Mouse (Mus musculus) adrenal gland, postnatal 10 days (tissue): Measurements from ENCODE around the gene Acbd4. TPM values are rescaled to one million over a fixed set of nuclear protein-coding genes. Genes with fewer than 3 reads are reported as not detected.

Source experiments
- DNase-seq: peaks from one replicate; pipeline ENCODE4 v3.0.0; 2021; ENCODE audit warnings: mixed read lengths
- long read RNA-seq, 2 experiments: library from polyadenylated mRNA; stranded (forward); transcript quantifications; one replicate each; pipeline ENCODE4 v2.0.0; 2021
- total RNA-seq, 2 experiments: library from RNA; stranded (reverse); gene quantifications; 2 replicates each; pipeline ENCODE4 v1.2.3; 2021

The Acbd4 gene
- total RNA-seq, result 10 to 100 TPM; 81.0 to 94.7 TPM
- long read RNA-seq, experiment 1, partial matches to known transcripts, result 31 of 83 reads
- long read RNA-seq, experiment 1, other reads (novel, unspliced or antisense), result 49 of 83 reads
- long read RNA-seq, experiment 2, partial matches to known transcripts, result 28 of 53 reads
- long read RNA-seq, experiment 2, other reads (novel, unspliced or antisense), result 23 of 53 reads

DNA sequence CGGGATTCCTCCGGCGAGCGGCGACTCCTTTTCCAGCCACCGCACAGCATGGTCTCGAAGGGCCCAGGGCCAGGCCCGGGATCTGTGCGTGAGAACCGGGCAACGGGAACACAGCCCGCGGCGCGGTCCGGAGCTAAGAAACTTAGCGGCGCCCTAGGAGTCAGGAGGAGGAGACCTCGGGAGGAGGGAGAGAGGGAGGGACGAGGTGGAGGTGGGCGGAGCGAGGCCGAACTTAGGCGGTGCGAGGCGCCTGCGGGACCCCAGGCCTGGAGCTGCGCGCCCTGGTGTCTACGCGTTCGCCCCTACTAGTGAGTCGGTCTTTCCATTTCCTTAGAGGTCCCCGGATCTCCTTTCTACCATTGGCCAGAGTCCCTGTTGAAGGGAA lies at the start of gene Acbd4, which contains the start of gene Plcd3:
Acbd4 (plus strand) TSS at position 202 of the 385 bp plus-strand sequence.
Plcd3 (minus strand) TSS at position 178 of the 385 bp plus-strand sequence.
- peak; percentile 91 for DNase-seq

GRCm38 (mm10) chr11:103052078-103052477 lies 49.4 kb upstream of the Acbd4 start:
- DNase-seq, result no peak

DNA sequence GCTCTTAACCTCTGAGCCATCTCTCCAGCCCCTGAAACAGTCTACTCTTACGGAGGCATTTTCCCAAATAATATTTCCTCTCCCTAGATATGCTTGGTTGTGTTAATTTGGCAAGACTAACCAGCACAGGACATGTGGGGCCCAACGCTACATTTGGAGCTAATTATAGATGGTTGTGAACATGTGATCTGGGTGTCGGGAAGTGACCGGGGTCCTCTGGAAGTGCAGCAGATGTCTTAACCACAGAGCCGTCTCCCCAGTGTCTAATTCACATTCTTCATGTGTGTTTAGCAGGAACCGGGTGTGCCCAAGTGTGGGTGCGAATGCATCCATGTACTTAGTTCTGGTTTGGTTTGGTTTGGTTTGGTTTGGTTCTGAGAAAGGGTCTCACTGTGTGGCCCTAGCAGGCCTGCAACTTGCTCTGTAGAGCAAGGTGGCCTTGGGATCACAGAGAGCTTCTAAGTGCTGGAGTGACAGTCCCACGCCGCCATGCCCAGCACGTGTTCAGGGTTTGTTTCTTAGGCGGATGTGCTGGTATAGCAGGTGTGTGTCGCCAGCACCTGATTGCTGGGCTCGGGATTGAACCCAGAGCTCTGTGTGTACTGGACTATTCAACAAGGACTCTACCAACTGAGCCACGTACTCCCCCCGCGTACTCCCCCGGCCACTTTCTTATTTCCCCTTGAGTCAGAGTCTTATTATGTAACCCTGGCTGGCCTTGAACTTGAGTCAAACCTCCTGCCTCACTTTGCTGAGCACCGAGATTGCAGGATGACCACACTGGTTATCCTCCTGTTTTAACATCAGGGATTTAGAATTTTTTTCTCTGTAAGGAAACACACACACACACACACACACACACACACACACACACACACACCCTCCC lies 48.0 kb upstream of the Acbd4 start:
- no peak for DNase-seq

- DNase-seq, result peak; percentile 84
These were observed 46.7 kb upstream of the Acbd4 start for GRCm38 (mm10) chr11:103054798-103055197.

GRCm38 (mm10) chr11:103056636-103057035 lies 44.8 kb upstream of the Acbd4 start:
- DNase-seq, result no peak

- no peak for DNase-seq
These were observed 42.9 kb upstream of the Acbd4 start for GRCm38 (mm10) chr11:103058499-103059085.

GRCm38 (mm10) chr11:103066191-103067050 lies 35.1 kb upstream of the Acbd4 start:
- DNase-seq, result no peak

- DNase-seq, result no peak
These were observed 34.5 kb upstream of the Acbd4 start for GRCm38 (mm10) chr11:103067051-103067361.

GRCm38 (mm10) chr11:103067457-103068001 lies 34.0 kb upstream of the Acbd4 start:
- DNase-seq, result peak; percentile 67

GRCm38 (mm10) chr11:103068272-103068671 lies 33.2 kb upstream of the Acbd4 start:
- DNase-seq, result no peak

GRCm38 (mm10) chr11:103068884-103069283 lies 32.6 kb upstream of the Acbd4 start:
- DNase-seq, result no peak

- no peak for DNase-seq
These were observed 31.8 kb upstream of the Acbd4 start for GRCm38 (mm10) chr11:103069731-103070130.

GRCm38 (mm10) chr11:103070322-103070880 lies 31.1 kb upstream of the Acbd4 start:
- no peak for DNase-seq

DNA sequence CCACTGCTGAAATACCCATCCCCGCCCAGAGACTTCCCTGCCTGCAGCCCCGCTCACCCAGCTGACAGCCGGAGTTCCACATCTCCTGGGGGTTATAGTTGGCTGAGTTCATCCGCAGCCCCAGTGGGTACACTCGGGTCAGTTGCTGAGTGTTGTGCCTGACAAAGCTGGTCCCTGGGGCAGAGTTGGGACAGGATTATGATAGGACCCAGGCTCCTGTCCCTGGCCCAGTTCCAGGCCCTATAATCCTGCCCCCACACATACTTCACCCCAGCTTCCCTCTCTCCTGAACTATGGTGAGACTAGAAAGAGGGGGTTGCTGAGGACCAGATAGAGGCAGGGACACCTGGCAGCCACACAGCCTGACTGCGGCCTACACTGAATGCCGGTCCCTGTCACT lies 27.8 kb upstream of the Acbd4 start:
- DNase-seq, result no peak

DNA sequence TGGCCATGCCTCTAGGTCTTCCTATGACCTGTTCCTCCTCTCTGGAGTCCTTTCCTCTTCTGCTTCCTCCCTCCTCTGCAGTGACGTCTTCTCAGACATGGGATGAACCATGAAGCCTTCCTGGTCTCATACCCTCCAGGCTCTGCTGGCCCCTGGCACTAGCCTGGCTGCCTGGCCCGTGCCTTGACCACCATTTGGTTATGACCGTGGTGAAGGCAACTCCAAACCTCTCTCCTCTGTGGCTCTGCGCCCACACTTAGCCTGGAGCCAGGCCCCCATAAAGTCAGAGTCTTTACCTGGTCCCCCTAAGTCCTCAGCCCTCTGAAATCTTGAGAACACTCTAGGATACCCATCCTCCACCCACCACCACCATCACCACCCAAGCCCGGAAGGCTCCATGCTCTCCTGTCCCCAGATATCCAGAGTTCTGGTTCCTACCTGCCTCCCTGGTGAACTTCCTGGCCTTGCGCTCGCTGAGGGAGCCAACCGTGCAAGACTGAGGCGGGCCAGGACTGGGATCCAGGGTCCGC lies 27.3 kb upstream of the Acbd4 start:
- DNase-seq, result no peak

DNA sequence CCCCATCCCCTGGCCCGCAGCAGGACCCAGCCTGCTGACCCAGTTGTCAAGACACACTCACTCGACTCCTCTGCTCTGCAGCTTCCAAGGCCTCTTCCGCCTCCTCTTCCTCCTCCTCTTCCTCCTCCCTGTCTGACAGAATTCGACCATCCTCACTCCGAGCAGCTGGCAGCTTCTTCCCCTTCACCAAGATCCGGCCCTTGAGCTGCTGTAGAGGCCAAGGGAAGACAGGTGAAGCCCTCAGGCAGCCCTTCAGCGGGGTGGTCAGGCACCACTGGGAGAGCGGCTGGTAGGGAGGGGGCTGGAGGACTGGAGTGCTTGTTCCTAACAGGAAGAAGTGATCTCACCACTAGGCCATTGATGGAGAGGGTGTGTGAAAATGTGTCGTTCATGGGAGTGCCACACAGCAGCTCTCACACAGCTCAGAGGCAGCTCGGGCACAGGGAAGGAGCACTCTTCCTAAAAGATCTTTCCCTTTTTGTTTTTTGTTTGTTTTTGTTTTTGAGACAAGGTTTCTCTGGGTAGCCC lies 26.6 kb upstream of the Acbd4 start:
- no peak for DNase-seq

GRCm38 (mm10) chr11:103076010-103076409 lies 25.5 kb upstream of the Acbd4 start:
- no peak for DNase-seq

GRCm38 (mm10) chr11:103076581-103076980 lies 24.9 kb upstream of the Acbd4 start:
- DNase-seq, result no peak

DNA sequence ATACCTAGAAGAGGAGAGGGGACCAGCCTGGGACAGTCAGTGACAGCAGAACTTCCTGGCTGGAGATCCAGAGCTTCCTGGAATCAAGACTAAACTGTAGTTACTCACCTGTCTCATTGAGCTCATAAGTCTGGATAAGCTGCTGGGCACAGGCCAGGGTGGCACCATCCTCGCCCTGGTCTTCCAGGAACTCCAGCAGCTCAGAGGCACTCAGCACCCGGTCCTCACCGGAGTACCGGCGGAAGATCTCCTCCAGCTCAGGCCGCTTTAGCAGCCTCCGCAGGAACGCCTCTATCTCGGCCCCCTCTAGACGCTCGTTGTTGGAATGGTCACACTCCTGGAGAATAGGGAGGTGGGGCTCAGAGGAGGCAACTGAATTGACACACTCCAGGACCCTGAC lies 23.4 kb upstream of the Acbd4 start:
- no peak for DNase-seq

DNA sequence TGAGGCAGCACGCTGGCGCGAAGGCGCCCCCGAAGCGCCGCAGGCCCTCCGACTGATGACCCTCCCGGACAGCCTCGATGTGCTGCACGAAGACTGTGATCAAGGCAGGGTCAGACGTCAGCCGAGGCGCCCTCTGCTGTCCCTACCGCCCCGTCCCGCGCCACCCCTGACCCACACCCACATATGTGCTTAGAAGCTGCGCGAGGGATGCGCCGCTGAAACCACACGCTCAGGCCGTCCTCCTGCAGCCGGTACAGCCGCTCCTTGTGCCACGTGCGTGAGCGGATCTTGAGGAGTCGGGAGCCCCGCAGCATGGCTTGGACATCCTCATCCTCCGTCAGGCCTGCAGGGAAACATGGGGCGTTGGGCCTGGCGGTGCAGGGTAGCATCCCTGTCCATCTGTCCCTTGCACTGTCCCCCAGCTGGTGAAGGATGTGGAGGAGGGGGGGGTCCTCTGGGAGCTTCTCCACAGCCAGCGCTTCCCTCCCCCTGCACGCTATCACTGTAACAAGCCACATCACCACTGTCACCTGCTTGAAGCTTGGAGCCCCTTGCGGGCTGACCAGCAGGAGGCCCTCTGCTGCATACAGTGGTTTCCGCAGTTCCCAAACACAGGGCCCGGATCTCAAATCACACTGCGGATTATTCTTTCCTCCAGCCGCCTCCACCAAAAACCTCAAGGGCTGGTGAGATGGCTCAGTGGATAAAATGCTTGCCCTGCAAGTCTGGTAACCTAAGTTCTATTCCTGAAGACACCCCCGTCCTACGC lies 21.0 kb upstream of the Acbd4 start:
- no peak for DNase-seq
